Mouse (Mus musculus): ENCODE data around the gene Gsdmc4.
A peak's percentile ranks its signal among the peaks of the same experiment; 100 is the strongest.
"Not testable (repeated sequence)": the region's sequence is repeated elsewhere in the genome, so short reads cannot be mapped to it uniquely, and the experiment has no call there.

The Gsdmc4 gene

GRCm38 (mm10) chr15:63912197-63912596 is at the start of gene Gsdmc4:
Gsdmc4 (minus strand) TSS chr15:63912297.
- DNase-seq = not testable (repeated sequence)

- no peak for DNase-seq
Measured at GRCm38 (mm10) chr15:63960542-63960941, 48.4 kb upstream of the Gsdmc4 start.

GRCm38 (mm10) chr15:63957553-63957952 is 45.5 kb upstream of the Gsdmc4 start:
- no peak for DNase-seq

- no peak for DNase-seq
Measured at GRCm38 (mm10) chr15:63953256-63953655, 41.2 kb upstream of the Gsdmc4 start.

- DNase-seq = no peak
Measured at GRCm38 (mm10) chr15:63941221-63941620, 29.1 kb upstream of the Gsdmc4 start.

GRCm38 (mm10) chr15:63932656-63933055 is 20.6 kb upstream of the Gsdmc4 start:
- DNase-seq = no peak

- DNase-seq = no peak
Measured at GRCm38 (mm10) chr15:63931404-63931803, 19.3 kb upstream of the Gsdmc4 start.

- no peak for DNase-seq
Measured at GRCm38 (mm10) chr15:63930107-63931041, 18.3 kb upstream of the Gsdmc4 start.

GRCm38 (mm10) chr15:63926201-63926600 is 14.1 kb upstream of the Gsdmc4 start:
- peak in 1 of 2 experiments; percentile 24 for DNase-seq

GRCm38 (mm10) chr15:63924484-63924883 is 12.4 kb upstream of the Gsdmc4 start:
- DNase-seq = no peak

- DNase-seq = not testable (repeated sequence)
Measured at GRCm38 (mm10) chr15:63921618-63922017, 9.5 kb upstream of the Gsdmc4 start.

- not testable (repeated sequence) for DNase-seq
Measured at GRCm38 (mm10) chr15:63919728-63920127, 7.6 kb upstream of the Gsdmc4 start.

GRCm38 (mm10) chr15:63916584-63916983 is 4.5 kb upstream of the Gsdmc4 start:
- DNase-seq = not testable (repeated sequence)

GRCm38 (mm10) chr15:63909896-63910295 is 2.2 kb downstream of the Gsdmc4 start:
- not testable (repeated sequence) for DNase-seq

- DNase-seq = peak; percentile 29 to 49
Measured at GRCm38 (mm10) chr15:63895560-63896353, 16.3 kb downstream of the Gsdmc4 start.

GRCm38 (mm10) chr15:63888440-63888839 is 23.7 kb downstream of the Gsdmc4 start:
- not testable (repeated sequence) for DNase-seq

GRCm38 (mm10) chr15:63887949-63888348 is 24.1 kb downstream of the Gsdmc4 start:
- DNase-seq = not testable (repeated sequence)

GRCm38 (mm10) chr15:63878458-63878857 is 33.6 kb downstream of the Gsdmc4 start, which contains the start of gene Gsdmc3:
Gsdmc3 (minus strand) TSS chr15:63878558.
- not testable (repeated sequence) for DNase-seq

GRCm38 (mm10) chr15:63876160-63876559 is 35.9 kb downstream of the Gsdmc4 start:
- not testable (repeated sequence) for DNase-seq

GRCm38 (mm10) chr15:63861965-63862364 is 50.1 kb downstream of the Gsdmc4 start:
- DNase-seq = not testable (repeated sequence)

Measured in cerebellum, postnatal 36 days (tissue).